Mouse (Mus musculus) left cerebral cortex, adult 18-20 months (tissue): ENCODE results near the gene Prpf40b. TPM values are rescaled to one million over a fixed set of nuclear protein-coding genes. Genes with fewer than 3 reads are reported as not detected.

Experiments
- DNase-seq, 2 experiments: peaks; one replicate each; pipeline ENCODE4 v3.0.0; 2021 to 2022; ENCODE audit warnings: low spot score in 2 of 2, mixed read lengths in 1 of 2
- total RNA-seq, 2 experiments: library from RNA; stranded (reverse); gene quantifications; 2 replicates each; pipeline ENCODE4 v1.2.3; 2021

Gene Prpf40b
- total RNA-seq, 2 experiments from 2014 or later, result 93.7 to 100 TPM

- DNase-seq, result no peak
Observed at GRCm38 (mm10) chr15:99331341-99331740, 36.5 kb downstream of the Prpf40b start.

DNA sequence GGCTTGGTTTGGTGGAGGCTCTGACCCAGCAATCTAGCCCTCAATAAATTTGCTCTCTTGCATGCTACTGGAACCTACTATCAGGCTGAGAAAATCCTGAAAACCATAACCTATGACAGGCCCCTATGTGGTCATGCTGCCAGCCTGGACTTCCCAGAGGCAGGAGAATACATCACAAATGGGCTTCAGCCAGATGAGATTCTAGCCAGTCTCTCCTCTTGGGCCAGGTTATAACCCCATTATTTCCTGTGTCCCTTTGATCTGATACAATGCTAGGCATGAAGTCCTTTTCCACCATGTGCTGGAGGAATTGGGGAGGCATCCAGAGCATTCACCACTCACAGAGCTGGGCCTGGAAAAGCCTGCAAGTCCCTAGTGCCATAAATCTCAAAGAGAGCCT, 37.2 kb downstream of the Prpf40b start:
- DNase-seq, result no peak

GRCm38 (mm10) chr15:99332921-99333675, 38.2 kb downstream of the Prpf40b start:
- no peak for DNase-seq

DNA sequence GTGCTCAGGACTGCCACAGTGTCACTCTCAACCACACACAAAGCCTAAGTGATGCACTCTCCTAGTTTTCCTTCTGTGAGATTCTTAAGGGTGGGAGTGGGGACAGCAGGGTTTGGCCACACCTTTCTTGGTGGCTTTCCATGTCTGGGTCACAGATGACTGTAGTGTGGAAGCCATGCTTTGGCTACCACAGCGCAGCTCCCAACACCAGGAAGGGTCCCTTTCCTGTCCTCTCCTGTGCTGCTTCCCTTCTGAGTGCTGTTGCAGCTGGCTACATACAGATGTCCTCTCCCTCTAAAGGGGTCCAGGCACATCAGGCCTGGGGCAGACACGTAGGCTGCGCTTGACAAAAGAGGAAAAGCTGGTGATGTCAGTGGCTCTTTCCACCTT, 38.8 kb downstream of the Prpf40b start:
- no peak for DNase-seq

DNA sequence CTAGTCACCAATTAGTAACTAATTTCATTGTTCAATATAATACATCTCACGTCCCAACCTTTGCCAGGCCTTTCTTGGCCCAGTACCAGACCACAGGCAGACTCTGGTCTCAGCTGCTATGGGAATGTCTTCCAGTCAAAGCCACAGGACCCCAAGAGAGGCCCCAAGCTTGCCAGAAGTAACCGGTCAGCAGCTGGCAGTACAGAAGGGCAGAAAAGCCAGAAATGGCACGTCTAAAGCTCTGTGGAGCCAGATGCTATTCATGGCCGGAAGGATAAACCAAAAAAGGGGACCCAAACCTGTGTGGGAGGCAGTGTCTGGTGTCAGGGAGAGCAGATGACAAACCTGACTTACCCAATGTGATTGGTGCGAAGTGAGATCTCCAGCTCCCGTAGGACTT, 39.6 kb downstream of the Prpf40b start:
- DNase-seq, result no peak

DNA sequence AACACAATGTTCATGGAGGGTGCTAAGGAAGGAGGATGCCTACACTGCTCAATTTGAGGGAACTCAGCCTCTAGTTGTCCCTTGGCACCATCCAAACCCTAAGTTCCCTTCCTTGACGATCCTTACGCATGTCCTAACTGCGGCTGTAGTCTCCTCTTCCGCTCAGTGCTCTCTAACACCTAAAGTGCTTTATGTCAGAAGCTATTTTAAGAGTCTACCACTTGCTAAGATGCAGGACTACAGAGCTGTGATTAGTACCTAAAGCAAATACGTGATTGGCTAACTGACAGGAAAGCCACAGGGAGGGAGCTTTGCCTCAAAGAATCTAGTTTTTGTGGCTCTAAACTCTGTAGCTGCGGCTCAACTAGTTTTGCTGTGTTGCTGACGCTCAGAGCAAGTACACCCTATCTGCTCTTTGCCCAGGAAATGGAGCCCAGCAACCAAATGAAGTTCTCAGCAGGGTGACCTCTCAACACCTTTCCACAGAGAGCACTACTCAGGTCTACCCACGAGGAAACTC, 41.0 kb downstream of the Prpf40b start:
- DNase-seq, result no peak

- DNase-seq, result no peak
Observed at GRCm38 (mm10) chr15:99338916-99339315, 44.0 kb downstream of the Prpf40b start.

GRCm38 (mm10) chr15:99339669-99340068, 44.8 kb downstream of the Prpf40b start:
- no peak for DNase-seq

GRCm38 (mm10) chr15:99341102-99341501, 46.2 kb downstream of the Prpf40b start:
- no peak for DNase-seq

DNA sequence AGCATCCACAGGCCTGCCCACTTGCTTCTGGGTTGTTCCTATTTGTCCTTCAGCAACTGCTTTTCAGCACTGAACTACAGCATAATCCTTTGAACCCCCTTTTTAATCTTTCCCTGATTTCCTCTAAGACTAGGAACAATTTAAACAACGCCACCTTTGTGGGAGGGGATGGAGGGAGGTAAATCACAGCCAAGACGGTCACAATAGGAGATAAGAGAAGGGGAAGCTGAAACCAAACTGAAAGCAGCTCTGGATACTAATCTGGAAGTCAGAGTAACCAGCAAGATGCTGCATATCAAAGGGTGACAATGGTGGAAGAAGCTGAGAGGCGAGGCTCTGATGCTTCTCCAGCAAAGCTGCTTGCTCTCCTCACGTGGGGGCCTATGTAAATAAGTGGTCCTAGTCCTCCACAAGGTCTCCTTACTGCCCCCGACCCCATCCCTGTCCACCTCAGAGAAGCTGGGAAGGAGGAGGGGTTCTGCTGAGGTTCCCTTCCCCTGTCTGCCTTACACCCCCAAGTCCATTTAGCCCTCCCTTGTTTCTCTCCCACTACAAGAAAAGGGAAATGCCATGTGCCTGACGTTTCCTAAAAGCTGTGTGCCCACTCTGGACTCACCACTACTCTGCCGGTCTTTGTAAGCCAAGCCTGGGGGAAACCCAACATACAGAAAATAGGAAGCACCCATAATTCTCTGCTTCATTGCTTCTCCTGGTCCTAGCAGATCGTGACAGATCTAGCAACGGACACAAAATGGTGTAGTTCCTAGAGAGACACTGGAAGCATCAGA, 47.5 kb downstream of the Prpf40b start:
- no peak for DNase-seq

DNA sequence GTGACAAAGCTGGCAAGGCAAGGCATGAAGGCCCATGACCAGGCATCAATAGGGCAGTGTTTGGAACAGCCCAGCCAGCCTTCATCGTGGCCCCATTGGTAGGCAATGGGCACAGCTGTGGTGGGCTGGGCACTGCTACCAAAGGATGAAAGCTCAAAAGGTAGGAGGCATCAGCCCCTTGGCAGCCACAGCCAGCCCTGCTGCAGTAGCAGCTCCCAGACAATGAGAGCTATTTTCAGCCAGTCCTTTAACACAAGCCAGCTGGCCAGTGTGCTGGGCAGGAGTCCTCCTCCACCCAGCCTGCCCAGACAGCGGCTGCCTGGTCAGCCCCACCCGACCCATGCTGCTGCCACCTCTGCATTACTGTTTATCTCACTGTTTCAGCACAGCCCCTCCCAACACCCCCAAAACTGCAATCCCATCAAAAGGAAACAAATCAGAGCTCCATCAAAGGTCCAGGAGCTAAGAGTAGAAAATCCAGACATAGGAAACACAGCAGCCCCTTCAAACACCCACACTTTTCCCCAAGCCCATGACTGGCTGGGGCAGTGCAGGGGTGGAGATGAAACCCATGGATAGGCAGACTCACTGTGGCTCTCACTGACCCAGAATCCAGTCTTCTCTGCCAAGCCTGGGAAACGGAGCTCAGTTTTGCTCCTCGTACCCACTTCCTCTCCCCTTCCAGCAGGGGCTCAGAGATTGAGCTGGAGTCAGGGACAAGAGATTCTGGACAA, 48.7 kb downstream of the Prpf40b start:
- peak; percentile 41 to 68 for DNase-seq

- DNase-seq, result no peak
Observed at GRCm38 (mm10) chr15:99344148-99344870, 49.4 kb downstream of the Prpf40b start.

DNA sequence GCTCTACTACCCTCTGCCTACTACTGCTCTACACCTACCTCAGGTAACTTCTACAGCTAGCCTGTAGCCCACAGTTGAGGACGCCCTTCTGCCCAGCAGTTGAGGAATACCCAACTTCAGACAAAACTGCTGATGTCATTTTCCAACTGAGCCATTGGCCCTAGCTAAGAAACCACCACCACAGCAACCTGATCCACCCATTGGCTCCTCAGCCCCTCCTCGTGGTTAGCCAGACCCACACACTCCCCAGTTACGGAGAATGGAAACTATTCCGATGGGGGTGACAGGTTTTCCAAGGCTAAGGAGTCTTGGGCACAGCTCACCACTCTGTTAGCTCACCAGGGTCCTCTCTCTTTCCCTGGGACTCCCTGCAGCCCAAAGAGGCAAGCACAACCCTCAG, 50.1 kb downstream of the Prpf40b start:
- no peak for DNase-seq

DNA sequence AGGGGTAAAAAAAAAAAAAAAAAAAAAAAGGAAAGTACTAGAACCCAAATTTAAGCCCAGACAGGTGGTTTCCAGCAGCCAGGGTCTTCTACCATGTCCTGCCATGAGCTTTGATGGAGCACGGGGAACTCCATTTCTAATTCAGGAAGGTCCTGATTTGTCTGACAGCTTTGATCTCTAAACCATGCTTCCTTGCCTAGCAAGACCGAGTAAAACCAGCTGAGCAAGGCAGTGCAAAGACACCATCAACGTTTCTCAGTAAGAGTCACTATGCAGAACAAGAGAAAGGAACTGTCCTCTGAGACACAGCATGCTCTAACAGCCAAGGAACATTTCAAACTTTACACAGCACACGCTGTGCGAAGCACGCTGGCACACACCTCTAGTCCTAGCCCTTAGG, 56.7 kb downstream of the Prpf40b start:
- DNase-seq, result no peak

- no peak for DNase-seq
Observed at GRCm38 (mm10) chr15:99352306-99352705, 57.4 kb downstream of the Prpf40b start.

GRCm38 (mm10) chr15:99355660-99356059, 60.8 kb downstream of the Prpf40b start:
- no peak for DNase-seq

- no peak for DNase-seq
Observed at GRCm38 (mm10) chr15:99356462-99356861, 61.6 kb downstream of the Prpf40b start.

GRCm38 (mm10) chr15:99358952-99359351, 64.1 kb downstream of the Prpf40b start:
- DNase-seq, result no peak

DNA sequence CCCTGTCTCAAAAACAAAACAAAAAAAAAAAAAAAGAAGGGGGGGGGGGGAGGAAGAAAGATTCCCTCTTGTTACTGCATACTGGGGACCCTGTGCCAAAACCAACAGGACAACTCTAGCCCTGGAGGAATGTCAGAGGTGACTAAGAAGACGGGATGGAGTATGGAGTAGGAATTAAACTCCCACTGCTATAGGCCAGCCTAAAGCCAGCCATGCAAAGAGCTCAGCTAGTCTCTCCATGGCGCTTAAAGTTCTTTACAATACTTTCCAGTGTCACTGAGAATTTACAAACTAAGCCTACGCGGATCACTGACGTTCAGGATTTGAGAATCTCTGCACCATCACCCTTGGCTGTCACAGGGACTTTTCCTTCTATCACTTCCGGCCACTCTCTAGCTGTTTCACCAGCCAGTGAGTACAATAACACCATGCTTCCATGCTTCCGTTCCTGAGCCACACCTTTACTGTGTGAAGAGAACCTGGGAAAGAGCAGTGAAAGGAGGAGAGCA, 69.2 kb downstream of the Prpf40b start:
- no peak for DNase-seq

DNA sequence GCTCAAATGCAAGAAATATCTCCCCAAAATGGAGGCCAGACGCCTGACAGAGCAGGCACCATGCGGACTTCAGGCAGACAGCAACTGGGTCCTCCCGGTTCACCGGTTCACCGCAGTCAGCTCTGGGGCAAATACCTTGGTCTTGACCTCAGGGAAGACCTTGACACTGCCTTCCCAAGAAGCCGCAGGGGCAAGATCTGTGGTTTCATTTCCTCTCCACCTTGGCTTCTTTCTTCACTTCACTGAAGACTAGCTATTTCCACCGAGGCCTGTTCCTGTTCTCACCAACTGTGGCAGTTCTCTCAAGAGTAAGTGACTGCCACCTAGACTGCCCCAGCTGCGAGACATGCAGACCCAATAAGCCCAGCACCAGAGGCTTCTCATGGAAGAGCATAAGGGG, 70.0 kb downstream of the Prpf40b start:
- no peak for DNase-seq
